ENCODE assay signal across 21 mouse cellular contexts in the genomic region with DNA sequence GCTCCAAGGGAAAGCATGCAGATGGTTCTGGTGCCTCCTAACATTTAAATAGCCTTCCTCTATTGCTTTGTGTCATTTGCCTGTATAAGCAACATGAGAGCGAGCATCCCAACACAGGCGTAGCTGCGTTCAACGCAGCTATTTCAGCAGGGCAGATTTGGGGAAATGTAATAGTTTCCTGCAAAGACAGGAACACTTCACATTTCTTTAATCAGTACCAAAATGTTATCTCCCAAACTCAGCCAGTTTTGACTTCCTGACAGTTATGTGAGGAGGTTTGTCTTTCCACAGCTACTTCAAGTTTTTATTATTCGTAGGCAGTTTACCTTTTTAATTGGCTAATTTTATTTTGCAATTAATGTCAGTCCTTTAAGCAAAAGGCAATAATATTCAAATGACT.
A peak's percentile ranks its signal among the peaks of the same experiment; 100 is the strongest.
DNase-seq lines count a peak whose midpoint lies in the region; ATAC-seq lines count a peak whose summit lies in the region.
"Had no signal": no experiment of that assay in that cellular context is flagged by ENCODE, and none has a peak within 500 bp of the region (broad histone marks: within the 10 kb centered on the region; RNA-seq: fewer than 3 reads in every experiment).

No protein-coding gene starts in this region.

- WGBS in neural tube, embryonic 15.5 days: 81% methylated on average over 5 of the region's 5 CpGs

- H3K4me1 ChIP-seq in neural tube, embryonic 15.5 days: peaks cover 18% of the 10 kb centered on the region

- no peaks in the 10 kb centered on the region for H3K9me3 ChIP-seq in neural tube, embryonic 15.5 days (replicated peaks)
- H3K9me3 ChIP-seq: embryonic facial prominence, embryonic 10.5 days; embryonic facial prominence, embryonic 12.5 days; forebrain, embryonic 13.5 days; forebrain, embryonic 15.5 days had no signal

- 0 out of 2 replicates have a peak overlapping the region, but pooled peaks have one; percentile 19 for H3K27ac ChIP-seq in neural tube, embryonic 15.5 days (replicated peaks)
- H3K27ac ChIP-seq: embryonic facial prominence, embryonic 10.5 days; embryonic facial prominence, embryonic 12.5 days; forebrain, embryonic 13.5 days; forebrain, embryonic 15.5 days had no signal

- no peaks in the 10 kb centered on the region for H3K36me3 ChIP-seq in neural tube, embryonic 15.5 days
- H3K36me3 ChIP-seq: embryonic facial prominence, embryonic 10.5 days; embryonic facial prominence, embryonic 12.5 days; forebrain, embryonic 15.5 days had no signal

- H3K9ac ChIP-seq in neural tube, embryonic 15.5 days (replicated peaks): no peak overlapping the region
- H3K9ac ChIP-seq: embryonic facial prominence, embryonic 12.5 days; forebrain, embryonic 13.5 days; forebrain, embryonic 15.5 days; forebrain, postnatal 0 days had no signal

- no peak overlapping the region for H3K4me2 ChIP-seq in neural tube, embryonic 15.5 days
- H3K4me2 ChIP-seq: embryonic facial prominence, embryonic 12.5 days; forebrain, embryonic 13.5 days; forebrain, embryonic 15.5 days had no signal

- H3K4me3 ChIP-seq in neural tube, embryonic 15.5 days (replicated peaks): no peak overlapping the region
- H3K4me3 ChIP-seq: embryonic facial prominence, embryonic 10.5 days; embryonic facial prominence, embryonic 12.5 days; forebrain, embryonic 13.5 days; forebrain, embryonic 15.5 days had no signal

- intact Hi-C loops in gastrocnemius, postnatal 36 days (cut with DNase I): no loop called here

- no peak for DNase-seq in neural tube, embryonic 10.5 days (ENCODE audit: extremely low spot score, low spot score)
- no peak for DNase-seq in gastrocnemius, postnatal 36 days
- no peak for DNase-seq in cerebellum, adult 9-11 months
- DNase-seq: adrenal gland, adult 8-10 months; adrenal gland, postnatal 14 days; adrenal gland, postnatal 36 days; cerebellum, adult 11-12 months; cerebellum, adult 2 months; cerebellum, adult 9-10 months; cerebellum, postnatal 14 days; cerebellum, postnatal 36 days; forebrain, postnatal 0 days had no signal

- ATAC-seq in neural tube, embryonic 15.5 days (ENCODE audit: low FRiP score): no peak
- peak; percentile 77 for ATAC-seq in common myeloid progenitor, adult 5-6 weeks (replicated peaks; ENCODE audit: low read depth, poor library complexity, severe bottlenecking)
- peak; percentile 63 for ATAC-seq in megakaryocyte-erythroid progenitor cell, adult 5-6 weeks (replicated peaks; ENCODE audit: low FRiP score, low TSS enrichment, poor library complexity, severe bottlenecking)
- ATAC-seq: activated CD4-positive, CD25-positive, alpha-beta regulatory T cell, adult 4 months; forebrain, embryonic 13.5 days; forebrain, embryonic 15.5 days; forebrain, postnatal 0 days; Patski had no signal

- no peaks in the 10 kb centered on the region for H3K27me3 ChIP-seq in neural tube, embryonic 15.5 days (replicated peaks)
- H3K27me3 ChIP-seq: Patski had no signal
